Mouse (Mus musculus): ENCODE results near the gene Ascl4. TPM values are rescaled to one million over a fixed set of nuclear protein-coding genes. Genes with fewer than 3 reads are reported as not detected.
A peak's percentile ranks its signal among the peaks of the same experiment; 100 is the strongest.

The Ascl4 gene
- not detected in 2 replicates for total RNA-seq (2017)

DNA sequence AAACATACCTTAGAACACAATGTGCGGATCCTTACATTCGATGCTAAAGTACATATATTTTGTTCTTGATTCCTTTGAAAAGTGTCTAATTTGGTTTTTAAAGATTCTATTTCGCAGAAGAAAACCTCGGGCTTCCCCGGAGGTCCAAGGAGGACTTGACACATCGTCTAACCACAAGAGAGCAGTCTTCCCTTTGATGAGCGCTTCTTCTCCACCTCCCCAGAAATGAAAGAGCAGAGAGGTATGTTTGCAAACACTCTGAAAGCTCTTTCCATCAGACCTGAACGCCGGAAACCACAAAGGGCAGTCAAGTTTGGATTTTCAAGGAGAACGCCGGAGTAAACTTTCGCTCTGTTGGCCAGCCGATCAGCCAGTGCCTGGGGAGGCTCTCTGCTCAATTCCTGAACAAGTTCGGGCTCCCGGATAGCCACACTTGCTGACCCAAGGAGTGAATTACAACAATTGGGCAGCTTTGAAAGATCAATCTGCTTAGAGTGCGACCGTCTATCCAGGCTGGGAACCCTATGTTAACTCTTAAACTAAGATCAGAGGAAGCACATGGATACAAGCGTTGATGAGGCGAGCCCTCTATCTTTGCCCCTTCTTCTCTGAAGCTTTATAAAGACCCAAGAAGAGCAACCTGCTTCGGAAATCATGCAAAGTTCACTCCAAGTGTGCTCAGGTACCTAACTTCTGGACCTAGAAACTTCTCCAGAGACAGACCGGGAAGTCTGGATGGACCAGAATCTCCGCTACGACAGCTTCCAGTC is at the start of gene Ascl4:
Gene Ascl4, plus strand, starts transcription at position 6 of the 770 bp plus-strand sequence.
- peak; percentile 30; the same call in 1 of the 2 replicates for ATAC-seq (replicated peaks; ENCODE audit: low read depth, poor library complexity, severe bottlenecking)

- ATAC-seq (replicated peaks; ENCODE audit: low read depth, poor library complexity, severe bottlenecking), result no peak
These were observed 47.5 kb upstream of the Ascl4 start for GRCm38 (mm10) chr10:85879886-85880486.

DNA sequence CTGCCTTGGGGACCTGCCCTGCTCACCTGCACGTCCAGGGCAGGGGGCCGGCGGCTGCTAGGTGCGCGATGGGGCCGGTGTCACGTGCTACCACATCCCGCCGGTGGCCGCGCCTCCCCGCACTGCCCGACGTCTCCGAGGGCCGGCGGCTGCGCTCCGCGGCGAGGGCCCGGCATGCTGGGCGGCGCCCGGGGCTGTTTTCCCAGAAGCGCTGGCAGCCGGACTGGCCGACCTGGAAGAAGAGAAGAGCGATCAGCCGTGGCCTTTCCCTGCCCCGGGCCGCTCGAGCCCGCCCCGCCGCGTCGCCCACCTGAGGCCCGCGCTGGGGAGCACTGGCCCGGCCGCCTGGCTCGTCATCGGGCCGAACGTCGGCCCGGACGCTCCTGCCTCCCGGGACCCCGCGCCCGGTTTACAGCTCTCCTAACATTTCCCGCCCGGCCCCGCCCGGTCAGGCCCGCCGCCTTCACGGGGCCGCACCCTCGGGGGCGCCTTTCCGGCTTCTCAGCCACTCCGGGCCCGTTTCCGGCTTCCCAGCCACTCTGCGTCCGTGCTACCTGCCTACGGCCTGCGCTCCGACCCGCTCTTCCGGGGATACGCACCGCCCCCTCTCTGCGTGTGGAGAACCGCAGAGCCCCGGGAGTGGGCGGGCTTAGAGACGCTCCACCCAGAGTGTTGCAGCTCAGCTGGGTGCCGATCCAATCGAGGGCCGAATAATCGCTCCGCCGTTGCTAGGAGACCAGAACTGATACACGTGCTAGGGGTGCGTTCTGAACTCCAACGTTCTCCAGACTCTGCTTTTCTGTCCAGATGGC is 10.8 kb upstream of the Ascl4 start, which contains the start of gene Prdm4:
Gene Prdm4, minus strand, starts transcription at position 645 of the 812 bp plus-strand sequence.
- peak; percentile 99 for ATAC-seq (replicated peaks; ENCODE audit: low read depth, poor library complexity, severe bottlenecking)

DNA sequence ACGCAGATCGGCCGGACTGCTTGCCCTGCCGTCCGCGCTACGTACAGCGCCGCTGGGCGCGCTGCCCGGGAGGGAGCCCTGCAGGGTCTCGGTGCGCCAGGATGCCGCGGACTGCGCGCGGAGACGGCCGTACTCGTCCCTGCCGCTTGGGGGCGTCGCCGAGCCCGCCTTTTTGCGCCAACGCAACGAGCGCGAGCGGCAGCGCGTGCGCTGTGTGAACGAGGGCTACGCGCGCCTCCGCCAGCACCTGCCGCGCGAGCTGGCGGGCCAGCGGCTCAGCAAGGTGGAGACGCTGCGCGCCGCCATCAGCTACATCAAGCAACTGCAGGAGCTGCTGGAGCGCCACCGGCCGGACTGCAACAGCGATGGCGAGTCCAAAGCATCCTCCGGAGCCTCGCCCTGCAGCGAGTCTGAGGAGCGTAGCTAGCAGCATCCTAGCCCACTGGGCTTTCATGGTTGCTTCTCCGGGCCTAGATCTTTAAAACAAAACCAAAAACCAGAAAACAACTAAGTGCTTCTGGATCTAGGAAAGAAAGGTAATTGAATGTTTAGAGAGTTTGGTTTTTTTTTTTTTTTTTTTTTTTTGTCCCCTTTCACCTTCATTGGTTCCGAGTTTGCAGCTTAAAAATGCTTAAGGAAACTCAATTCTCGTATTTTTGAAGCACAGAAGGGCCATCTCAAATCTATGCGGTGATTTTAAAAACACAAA is 1.2 kb downstream of the Ascl4 start:
- ATAC-seq (replicated peaks; ENCODE audit: low read depth, poor library complexity, severe bottlenecking), result peak; percentile 69

GRCm38 (mm10) chr10:85929208-85929591 is 1.7 kb downstream of the Ascl4 start:
- no peak for ATAC-seq (replicated peaks; ENCODE audit: low read depth, poor library complexity, severe bottlenecking)

- no peak for ATAC-seq (replicated peaks; ENCODE audit: low read depth, poor library complexity, severe bottlenecking)
These were observed 2.5 kb downstream of the Ascl4 start for GRCm38 (mm10) chr10:85929962-85930361.

DNA sequence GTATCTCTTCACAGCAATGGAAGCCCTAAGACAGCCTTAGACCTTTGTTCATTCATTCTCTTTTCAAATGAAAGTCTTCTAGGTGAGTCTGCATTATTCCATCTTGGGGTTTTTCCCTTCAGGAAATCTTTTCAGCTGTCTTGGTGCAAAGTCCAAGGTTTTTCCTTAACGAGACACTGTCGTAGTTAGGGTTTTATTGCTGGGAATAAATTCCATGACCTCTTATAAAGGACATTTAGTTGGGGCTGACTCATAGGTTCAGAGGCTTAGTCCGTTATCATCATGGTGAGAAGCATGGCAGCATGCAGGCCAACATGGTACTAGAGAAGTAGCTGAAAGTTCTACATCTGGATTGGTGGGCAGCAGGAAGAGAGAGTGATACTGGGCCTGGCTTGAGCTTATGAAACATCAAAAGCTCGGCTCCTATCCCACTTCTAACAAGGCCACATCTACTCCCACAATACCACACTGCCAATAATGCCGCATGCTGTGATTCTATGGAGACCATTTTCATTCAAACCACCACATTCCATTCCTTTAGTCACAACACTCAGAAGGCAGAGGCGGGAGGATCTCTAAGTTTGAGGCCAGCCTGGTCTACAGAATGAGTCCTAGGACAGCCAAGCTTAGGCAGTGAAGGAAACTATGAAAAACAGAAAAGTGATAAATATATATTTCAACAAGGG is 8.9 kb downstream of the Ascl4 start:
- no peak for ATAC-seq (replicated peaks; ENCODE audit: low read depth, poor library complexity, severe bottlenecking)

DNA sequence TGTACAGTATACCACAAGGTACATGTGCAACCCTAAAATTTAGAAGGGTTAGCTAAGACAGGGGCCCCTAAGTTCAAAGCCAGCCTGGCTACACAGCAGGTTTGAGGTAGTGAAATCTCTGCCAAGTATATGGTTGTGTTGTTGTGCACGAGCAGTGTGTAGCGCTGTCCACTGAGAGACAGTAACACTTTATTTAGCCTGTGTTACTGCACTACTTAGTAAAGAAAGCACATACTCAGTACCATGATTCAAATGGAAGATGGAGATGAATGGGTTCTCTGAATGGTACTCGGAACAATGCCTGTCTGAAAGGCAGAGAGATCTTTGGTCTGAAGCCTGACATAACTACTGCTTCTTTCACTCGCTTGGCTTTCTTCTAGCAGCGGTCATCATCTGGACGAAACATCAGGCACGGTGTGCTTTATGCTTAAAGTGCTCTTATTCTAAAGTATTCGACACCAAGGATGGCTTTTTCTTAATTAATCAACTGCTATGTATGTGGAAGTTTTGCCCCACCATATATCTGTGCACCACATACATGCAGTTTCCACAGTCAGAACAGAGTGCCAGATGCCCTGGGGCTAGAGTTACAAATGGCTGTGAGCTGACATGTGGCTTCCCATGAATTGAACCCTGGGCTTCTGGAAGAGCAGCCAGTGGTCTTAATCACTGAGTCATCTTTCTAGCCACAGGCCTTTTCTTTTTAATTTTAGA is 21.2 kb downstream of the Ascl4 start:
- no peak for ATAC-seq (replicated peaks; ENCODE audit: low read depth, poor library complexity, severe bottlenecking)

GRCm38 (mm10) chr10:85951765-85952443 is 24.4 kb downstream of the Ascl4 start:
- ATAC-seq (replicated peaks; ENCODE audit: low read depth, poor library complexity, severe bottlenecking), result peak; percentile 65

GRCm38 (mm10) chr10:85953401-85953800 is 25.9 kb downstream of the Ascl4 start:
- no peak for ATAC-seq (replicated peaks; ENCODE audit: low read depth, poor library complexity, severe bottlenecking)

DNA sequence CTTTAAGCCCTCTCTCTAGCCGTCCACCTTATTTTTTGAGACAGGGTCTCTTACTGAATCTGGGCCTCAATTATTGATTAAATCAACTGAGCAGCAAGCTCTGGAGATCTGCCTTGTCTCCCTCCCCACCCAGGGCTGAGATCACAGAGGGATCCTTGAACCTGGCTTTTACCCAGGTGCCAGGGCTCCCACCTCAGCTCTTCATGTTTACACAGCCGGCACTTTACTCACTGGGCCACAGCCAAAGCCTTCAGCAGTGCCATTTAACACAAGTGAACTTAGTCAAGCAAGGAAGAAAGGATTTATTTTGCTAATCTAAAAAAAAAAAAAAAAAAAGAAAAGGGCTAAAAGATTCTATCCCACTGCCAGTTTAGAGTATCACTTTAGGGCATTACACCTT is 26.9 kb downstream of the Ascl4 start:
- no peak for ATAC-seq (replicated peaks; ENCODE audit: low read depth, poor library complexity, severe bottlenecking)

DNA sequence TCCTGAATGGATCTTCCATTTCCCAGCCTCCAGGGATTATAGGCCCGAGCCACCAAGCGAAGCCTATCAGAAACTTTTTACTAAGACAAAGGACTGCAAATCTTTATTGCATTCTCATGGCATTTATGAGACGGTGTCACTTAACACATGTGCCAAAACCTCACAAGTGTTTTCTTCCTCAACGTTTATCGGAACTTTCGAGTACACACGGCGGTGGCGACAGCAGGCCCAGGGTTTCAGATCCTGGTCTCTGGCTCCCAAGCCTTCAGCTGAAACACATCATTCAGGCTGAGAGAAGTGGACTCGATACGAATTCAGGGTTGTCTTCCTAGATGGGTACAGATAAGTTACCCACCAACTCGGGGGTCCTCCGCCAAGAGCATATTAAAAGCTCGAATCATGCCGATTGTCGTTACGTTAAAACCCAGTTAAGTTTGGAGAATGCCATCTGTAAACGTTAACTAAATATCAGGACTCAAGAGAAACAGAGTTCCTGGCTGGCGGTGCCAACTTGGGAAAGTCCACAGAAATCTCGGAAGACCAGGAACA is 29.5 kb downstream of the Ascl4 start:
- peak; percentile 47 for ATAC-seq (replicated peaks; ENCODE audit: low read depth, poor library complexity, severe bottlenecking)

GRCm38 (mm10) chr10:85957464-85957950 is 30.0 kb downstream of the Ascl4 start, which contains the start of gene Rtcb:
TSS of gene Rtcb (minus strand) at chr10:85957823.
- peak; percentile 97 for ATAC-seq (replicated peaks; ENCODE audit: low read depth, poor library complexity, severe bottlenecking)

DNA sequence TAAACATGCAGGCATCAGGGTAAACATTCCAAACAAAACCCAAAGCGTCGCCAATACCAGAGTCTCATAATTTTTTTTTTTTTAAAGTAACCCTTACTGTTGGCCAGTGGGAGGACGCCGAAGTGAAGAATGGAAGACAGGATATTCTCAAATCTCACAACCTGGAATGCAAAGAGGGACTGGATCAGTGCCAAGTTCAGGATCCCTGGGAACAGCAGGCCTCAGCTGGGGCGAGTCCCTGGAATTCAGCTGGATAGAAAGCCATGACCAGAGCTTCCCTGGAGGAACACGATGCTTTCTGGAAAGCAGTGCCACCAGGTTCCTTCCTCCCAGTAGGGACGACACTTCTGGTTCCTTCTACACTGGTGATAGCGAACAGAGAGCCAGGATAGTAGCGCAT is 35.4 kb downstream of the Ascl4 start:
- no peak for ATAC-seq (replicated peaks; ENCODE audit: low read depth, poor library complexity, severe bottlenecking)

DNA sequence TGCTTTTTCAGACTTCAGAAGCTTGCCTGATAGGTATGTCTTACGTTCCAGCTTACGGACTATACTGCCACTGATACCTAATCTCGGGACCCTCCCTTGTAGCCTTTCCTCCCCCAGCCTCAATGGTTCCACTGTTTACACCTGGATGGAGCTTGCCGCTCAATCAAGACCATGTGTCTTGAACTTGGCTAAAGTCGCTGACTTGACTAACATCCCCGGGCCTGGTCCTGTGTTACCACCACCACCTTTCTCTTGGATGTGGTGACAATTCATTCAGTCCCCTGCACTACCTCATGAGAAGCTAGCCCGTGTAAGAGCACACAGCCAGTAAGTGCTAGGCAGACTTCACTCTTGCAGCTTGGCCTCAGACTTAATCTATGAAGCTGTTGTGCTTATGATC is 36.8 kb downstream of the Ascl4 start:
- ATAC-seq (replicated peaks; ENCODE audit: low read depth, poor library complexity, severe bottlenecking), result no peak

DNA sequence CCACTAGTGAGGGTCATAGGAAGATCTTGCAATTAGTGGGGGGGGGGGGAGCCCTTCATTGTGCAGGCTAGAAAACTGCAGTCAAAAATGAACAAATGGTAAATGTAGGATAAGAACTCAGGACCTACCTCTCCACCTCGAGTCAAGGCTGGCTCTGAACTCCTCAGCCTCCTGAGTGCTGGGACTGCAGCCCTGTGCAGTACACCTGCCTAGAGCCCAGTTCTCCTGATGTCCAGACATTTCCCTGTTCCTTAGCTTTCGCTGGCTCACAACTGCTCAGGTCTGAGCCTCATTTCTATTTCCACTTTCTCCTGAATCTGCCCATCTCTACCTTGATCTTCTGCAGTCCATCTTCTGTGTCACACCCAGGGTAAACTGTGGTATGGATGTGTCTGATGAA is 39.0 kb downstream of the Ascl4 start:
- no peak for ATAC-seq (replicated peaks; ENCODE audit: low read depth, poor library complexity, severe bottlenecking)

GRCm38 (mm10) chr10:85967411-85968156 is 40.1 kb downstream of the Ascl4 start:
- no peak for ATAC-seq (replicated peaks; ENCODE audit: low read depth, poor library complexity, severe bottlenecking)

Measured in common myeloid progenitor, adult 5-6 weeks (primary cell).